Comparison of ENCODE assay signal across 8 mouse cellular contexts in the genomic region with DNA sequence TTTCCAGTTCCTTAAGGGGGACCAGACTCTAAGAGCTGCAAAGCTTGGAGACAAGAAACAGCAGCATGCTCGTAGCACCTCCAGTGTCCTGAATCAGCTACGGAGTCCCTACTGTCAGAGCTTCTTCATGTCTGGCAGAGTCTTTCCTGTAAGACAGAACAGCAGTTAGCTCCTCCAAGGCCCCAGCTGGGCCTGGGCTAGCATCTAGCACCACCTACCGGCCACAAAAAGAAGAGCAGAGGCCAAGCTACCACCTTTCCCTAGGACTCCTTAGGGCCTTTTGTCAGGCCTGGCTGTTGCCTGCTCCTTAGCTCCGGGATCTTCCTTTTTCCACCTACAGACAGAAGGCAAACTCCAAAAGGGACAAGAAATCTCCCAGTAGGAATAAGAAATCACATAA.
DNase-seq lines count a peak whose midpoint lies in the region; TF ChIP-seq lines count a peak whose summit lies in the region.

No protein-coding gene starts in this region.

- no peak overlapping the region for H3K4me3 ChIP-seq in ES-E14 (ENCODE audit: insufficient read depth in 1 of 2, low read depth in 1 of 2, low read length in 2 of 2, poor library complexity in 1 of 2, severe bottlenecking in 1 of 2)
- H3K4me3 ChIP-seq in bone marrow, adult 2 months (replicated peaks; ENCODE audit: control insufficient read depth, low read depth, low read length): no peak overlapping the region
- no peak overlapping the region for H3K4me3 ChIP-seq in embryonic fibroblast, embryonic 13.5 days (ENCODE audit: insufficient read depth, low read length)
- H3K4me3 ChIP-seq in hindbrain, embryonic 10.5 days: no peak overlapping the region

- H3K27ac ChIP-seq in ES-E14 (ENCODE audit: insufficient read depth, low read depth, low read length, poor library complexity, severe bottlenecking): no peak overlapping the region
- H3K27ac ChIP-seq in bone marrow, adult 2 months (ENCODE audit: control insufficient read depth, insufficient read depth, low read depth, low read length, poor library complexity): no peak overlapping the region
- peak overlapping the region; percentile 21 for H3K27ac ChIP-seq in embryonic fibroblast, embryonic 13.5 days (ENCODE audit: insufficient read depth, low read length)
- H3K27ac ChIP-seq in hindbrain, embryonic 10.5 days: no peak overlapping the region

- in situ Hi-C loops in ES-E14 (cut with MboI; ENCODE audit: low sequenced_read_pairs in 2 of 2, unreplicated experiment in 2 of 2): no loop called here

- no peak overlapping the region for H3K9ac ChIP-seq in ES-E14 (ENCODE audit: insufficient read depth, low read depth, low read length, poor library complexity, severe bottlenecking)

- peak; percentile 75 for TF ChIP-seq CTCF in bone marrow, adult 2 months (IDR thresholded peaks at IDR 0.05; ENCODE audit: control insufficient read depth, insufficient read depth, low read length)
- TF ChIP-seq CTCF in embryonic fibroblast, embryonic 13.5 days (IDR thresholded peaks at IDR 0.05; ENCODE audit: borderline replicate concordance, insufficient read depth, low read length): peak; percentile 68

- peaks cover 29% of the 10 kb centered on the region for H3K27me3 ChIP-seq in hindbrain, embryonic 10.5 days (ENCODE audit: insufficient read depth, poor library complexity, severe bottlenecking)

- TF ChIP-seq POLR2A in bone marrow, adult 2 months (IDR thresholded peaks at IDR 0.05; ENCODE audit: borderline replicate concordance, control insufficient read depth, low read depth, low read length): no peak
- TF ChIP-seq POLR2A in embryonic fibroblast, embryonic 13.5 days (IDR thresholded peaks at IDR 0.05; ENCODE audit: low read depth, low read length): no peak

- no peaks in the 10 kb centered on the region for H3K9me3 ChIP-seq in ES-E14 (ENCODE audit: control insufficient read depth, insufficient read depth, low read depth, low read length)
- H3K9me3 ChIP-seq in hindbrain, embryonic 10.5 days: no peaks in the 10 kb centered on the region

- DNase-seq in ES-E14 (ENCODE audit: low read depth, low spot score): no peak
- peak; percentile 71 for DNase-seq in hindbrain, embryonic 10.5 days (ENCODE audit: low spot score)
- DNase-seq in layer of hippocampus, adult 18-20 months (ENCODE audit: low spot score in 2 of 2): peak; percentile 65 to 78
- peak; percentile 43 for DNase-seq in lung, postnatal 25 days (ENCODE audit: low spot score)
- peak; percentile 82 for DNase-seq in right cerebral cortex, adult 18-20 months
- peak; percentile 51 for DNase-seq in urinary bladder, postnatal 14 days (ENCODE audit: low spot score)

- no peaks in the 10 kb centered on the region for H3K36me3 ChIP-seq in ES-E14 (ENCODE audit: control insufficient read depth, insufficient read depth, low read length, poor library complexity, severe bottlenecking)
- H3K36me3 ChIP-seq in hindbrain, embryonic 10.5 days: no peaks in the 10 kb centered on the region

- peaks cover 0 to 3% of the 10 kb centered on the region in 2 experiments; a peak in 1 of 4 replicates for H3K4me1 ChIP-seq in ES-E14 (ENCODE audit: control insufficient read depth in 2 of 2, insufficient read depth in 2 of 2, low read length in 2 of 2, poor library complexity in 1 of 2)
- no peaks in the 10 kb centered on the region for H3K4me1 ChIP-seq in bone marrow, adult 2 months (ENCODE audit: control insufficient read depth, insufficient read depth, low read length)
- peaks cover 3% of the 10 kb centered on the region for H3K4me1 ChIP-seq in embryonic fibroblast, embryonic 13.5 days (ENCODE audit: control insufficient read depth, insufficient read depth, low read length)
- peaks cover 24% of the 10 kb centered on the region for H3K4me1 ChIP-seq in hindbrain, embryonic 10.5 days (replicated peaks)

- 11% methylated on average over 4 of the region's 4 CpGs for WGBS in bone marrow, adult 2 months
- 6% methylated on average over 4 of the region's 4 CpGs for whole genome bisulfite sequencing in hindbrain, embryonic 10.5 days

TF ChIP-seq in ES-E14, 5 proteins besides CTCF, POLR2A, EP300 and RAD21:
- no peak for TF ChIP-seq CHD2 (IDR thresholded peaks at IDR 0.05; ENCODE audit: low read depth, low read length)
- no peak for TF ChIP-seq ZNF384 (IDR thresholded peaks at IDR 0.05; ENCODE audit: low read depth, low read length)
- peak; percentile 25; the same call in 1 of the 2 replicates for TF ChIP-seq ZC3H11A (IDR thresholded peaks at IDR 0.05; ENCODE audit: borderline replicate concordance, low read depth, low read length)
